Mouse (Mus musculus): Measurements from ENCODE around the gene Ccdc33.

Ccdc33 gene

GRCm38 (mm10) chr9:58091623-58092425 lies 26.8 kb downstream of the Ccdc33 start:
- no peak for DNase-seq (ENCODE audit: extremely low spot score)

GRCm38 (mm10) chr9:58087277-58087998 lies 31.2 kb downstream of the Ccdc33 start:
- no peak for DNase-seq (ENCODE audit: extremely low spot score)

- DNase-seq (ENCODE audit: extremely low spot score), result no peak
Measured at GRCm38 (mm10) chr9:58086861-58087260, 31.8 kb downstream of the Ccdc33 start.

- DNase-seq (ENCODE audit: extremely low spot score), result no peak
Measured at GRCm38 (mm10) chr9:58086203-58086602, 32.4 kb downstream of the Ccdc33 start.

GRCm38 (mm10) chr9:58085074-58085473 lies 33.5 kb downstream of the Ccdc33 start:
- DNase-seq (ENCODE audit: extremely low spot score), result no peak

GRCm38 (mm10) chr9:58084586-58084985 lies 34.0 kb downstream of the Ccdc33 start:
- DNase-seq (ENCODE audit: extremely low spot score), result no peak

GRCm38 (mm10) chr9:58074561-58074960 lies 44.1 kb downstream of the Ccdc33 start:
- DNase-seq (ENCODE audit: extremely low spot score), result no peak

- no peak for DNase-seq (ENCODE audit: extremely low spot score)
Measured at GRCm38 (mm10) chr9:58067546-58067945, 51.1 kb downstream of the Ccdc33 start.

- no peak for DNase-seq (ENCODE audit: extremely low spot score)
Measured at GRCm38 (mm10) chr9:58066731-58067095, 51.9 kb downstream of the Ccdc33 start.

- no peak for DNase-seq (ENCODE audit: extremely low spot score)
Measured at GRCm38 (mm10) chr9:58065977-58066730, 52.5 kb downstream of the Ccdc33 start.

- no peak for DNase-seq (ENCODE audit: extremely low spot score)
Measured at GRCm38 (mm10) chr9:58065532-58065931, 53.1 kb downstream of the Ccdc33 start.

- DNase-seq (ENCODE audit: extremely low spot score), result no peak
Measured at GRCm38 (mm10) chr9:58063531-58063930, 55.1 kb downstream of the Ccdc33 start, which contains the start of gene Stra6. Gene Stra6, plus strand, starts transcription at chr9:58063788.

GRCm38 (mm10) chr9:58060677-58061667 lies 57.7 kb downstream of the Ccdc33 start:
- peak; percentile 84 for DNase-seq (ENCODE audit: extremely low spot score)

GRCm38 (mm10) chr9:58059920-58060319 lies 58.7 kb downstream of the Ccdc33 start:
- DNase-seq (ENCODE audit: extremely low spot score), result no peak

GRCm38 (mm10) chr9:58055666-58056065 lies 63.0 kb downstream of the Ccdc33 start:
- DNase-seq (ENCODE audit: extremely low spot score), result no peak

- DNase-seq (ENCODE audit: extremely low spot score), result no peak
Measured at GRCm38 (mm10) chr9:58054032-58054431, 64.6 kb downstream of the Ccdc33 start.

- no peak for DNase-seq (ENCODE audit: extremely low spot score)
Measured at GRCm38 (mm10) chr9:58053544-58053943, 65.1 kb downstream of the Ccdc33 start.

- DNase-seq (ENCODE audit: extremely low spot score), result peak; percentile 62
Measured at GRCm38 (mm10) chr9:58053102-58053501, 65.5 kb downstream of the Ccdc33 start.

GRCm38 (mm10) chr9:58051937-58052336 lies 66.7 kb downstream of the Ccdc33 start:
- no peak for DNase-seq (ENCODE audit: extremely low spot score)

GRCm38 (mm10) chr9:58049861-58050260 lies 68.8 kb downstream of the Ccdc33 start:
- no peak for DNase-seq (ENCODE audit: extremely low spot score)

GRCm38 (mm10) chr9:58049186-58049585 lies 69.4 kb downstream of the Ccdc33 start:
- DNase-seq (ENCODE audit: extremely low spot score), result no peak

All from embryo, embryonic 9.5 days (tissue).